Mouse (Mus musculus): Measurements from ENCODE around the gene Med24. TPM values are rescaled to one million over a fixed set of nuclear protein-coding genes. Genes with fewer than 3 reads are reported as not detected.

Med24 gene
- polyA plus RNA-seq, 1 experiment: 33.1 TPM

DNA sequence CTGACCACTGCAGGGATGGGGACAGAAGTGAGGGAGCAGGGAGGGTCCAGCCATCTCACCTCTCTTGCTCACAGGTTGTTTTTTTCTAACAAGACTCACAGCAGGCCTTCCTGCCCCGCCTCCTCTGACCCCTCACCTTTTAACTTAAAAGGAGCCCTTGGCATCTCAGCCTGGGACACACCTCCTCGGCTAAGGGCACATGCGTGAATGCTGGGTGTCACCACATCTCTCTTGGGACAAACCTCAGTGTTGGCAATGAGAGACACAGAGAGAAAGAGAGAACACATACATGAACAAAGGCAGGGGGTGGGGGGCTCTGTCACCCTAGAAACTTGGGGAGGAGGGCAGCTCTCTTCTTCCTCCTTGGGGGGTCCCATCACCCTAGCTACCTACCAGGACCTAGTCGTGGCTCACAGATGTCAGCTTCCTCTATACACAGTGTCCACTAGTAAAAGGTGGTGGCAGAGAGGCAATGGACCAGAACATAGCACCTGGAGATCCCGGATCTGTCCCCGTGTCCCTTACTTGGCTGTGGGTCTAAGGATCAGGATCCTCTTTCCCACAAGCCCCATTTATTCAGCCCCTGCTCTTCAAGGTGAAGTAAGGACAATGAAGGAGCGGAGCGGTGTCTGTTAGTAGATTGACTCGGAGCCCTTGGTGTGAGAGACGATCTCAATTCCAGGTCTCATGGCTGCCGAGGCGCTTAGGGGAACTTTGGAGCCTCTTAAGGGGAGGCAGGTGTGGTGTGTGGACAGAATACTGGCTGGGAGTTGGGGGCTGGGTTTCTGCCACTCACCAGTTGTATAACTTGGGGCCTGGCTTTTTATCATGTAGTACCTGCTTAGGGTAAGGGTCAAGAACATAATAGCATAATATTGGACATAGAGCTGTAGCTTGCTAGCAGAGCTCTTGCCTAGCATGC, 17.0 kb upstream of the Med24 start:
- H3K4me3 ChIP-seq (ENCODE audit: insufficient read depth, poor library complexity, severe bottlenecking): no peak overlapping the region
- H3K27me3 ChIP-seq (ENCODE audit: control insufficient read depth, insufficient read depth, insufficient read length): no peaks in the 10 kb centered on the region
- H3K79me2 ChIP-seq (ENCODE audit: control insufficient read depth, insufficient read depth): peaks cover 30% of the 10 kb centered on the region
- peaks cover 4% of the 10 kb centered on the region for H3K79me3 ChIP-seq (ENCODE audit: low read depth)
- TF ChIP-seq USF1 (IDR thresholded peaks at IDR 0.05; ENCODE audit: low read depth): no peak
- H3K36me3 ChIP-seq (ENCODE audit: control insufficient read depth, insufficient read depth): no peaks in the 10 kb centered on the region
- no peak overlapping the region for H3ac ChIP-seq (ENCODE audit: control insufficient read depth, insufficient read length, low read depth)

GRCm38 (mm10) chr11:98744456-98745019, 15.3 kb upstream of the Med24 start:
- H3K36me3 ChIP-seq (ENCODE audit: control insufficient read depth, insufficient read depth): no peaks in the 10 kb centered on the region
- H3K79me2 ChIP-seq (ENCODE audit: control insufficient read depth, insufficient read depth): peaks cover 30% of the 10 kb centered on the region
- no peak overlapping the region for H3ac ChIP-seq (ENCODE audit: control insufficient read depth, insufficient read length, low read depth)
- H3K4me3 ChIP-seq (ENCODE audit: insufficient read depth, poor library complexity, severe bottlenecking): no peak overlapping the region
- no peak for TF ChIP-seq MYOG (IDR thresholded peaks at IDR 0.05; ENCODE audit: control insufficient read depth, extremely low read depth, insufficient read length)
- no peak for TF ChIP-seq MAX (IDR thresholded peaks at IDR 0.05)
- no peak for TF ChIP-seq CTCF (IDR thresholded peaks at IDR 0.05; ENCODE audit: control insufficient read depth, insufficient read depth, insufficient read length)
- TF ChIP-seq CEBPB (IDR thresholded peaks at IDR 0.05; ENCODE audit: low read depth): no peak
- no peak for TF ChIP-seq MYOD1 (IDR thresholded peaks at IDR 0.05; ENCODE audit: control insufficient read depth, insufficient read length, low read depth)
- TF ChIP-seq FOSL1 (IDR thresholded peaks at IDR 0.05; ENCODE audit: insufficient read depth, low read length, poor library complexity, severe bottlenecking): no peak
- TF ChIP-seq USF1 (IDR thresholded peaks at IDR 0.05; ENCODE audit: low read depth): no peak
- H3K79me3 ChIP-seq (ENCODE audit: low read depth): peaks cover 4% of the 10 kb centered on the region
- H3K27me3 ChIP-seq (ENCODE audit: control insufficient read depth, insufficient read depth, insufficient read length): no peaks in the 10 kb centered on the region

- H3ac ChIP-seq (ENCODE audit: control insufficient read depth, insufficient read length, low read depth): no peak overlapping the region
- H3K36me3 ChIP-seq (ENCODE audit: control insufficient read depth, insufficient read depth): no peaks in the 10 kb centered on the region
- peaks cover 4% of the 10 kb centered on the region for H3K79me3 ChIP-seq (ENCODE audit: low read depth)
- H3K27me3 ChIP-seq (ENCODE audit: control insufficient read depth, insufficient read depth, insufficient read length): no peaks in the 10 kb centered on the region
- peaks cover 26% of the 10 kb centered on the region for H3K79me2 ChIP-seq (ENCODE audit: control insufficient read depth, insufficient read depth)
- H3K4me3 ChIP-seq (ENCODE audit: insufficient read depth, poor library complexity, severe bottlenecking): no peak overlapping the region
- TF ChIP-seq CEBPB (IDR thresholded peaks at IDR 0.05; ENCODE audit: low read depth) (no peak), USF1 (IDR thresholded peaks at IDR 0.05; ENCODE audit: low read depth) (no peak), MAX (IDR thresholded peaks at IDR 0.05) (no peak), CTCF (IDR thresholded peaks at IDR 0.05; ENCODE audit: control insufficient read depth, insufficient read depth, insufficient read length) (no peak), MYOG (IDR thresholded peaks at IDR 0.05; ENCODE audit: control insufficient read depth, extremely low read depth, insufficient read length) (no peak), FOSL1 (IDR thresholded peaks at IDR 0.05; ENCODE audit: insufficient read depth, low read length, poor library complexity, severe bottlenecking) (no peak), MYOD1 (IDR thresholded peaks at IDR 0.05; ENCODE audit: control insufficient read depth, insufficient read length, low read depth) (no peak)
Measured at GRCm38 (mm10) chr11:98743655-98744345, 14.6 kb upstream of the Med24 start.

- no peaks in the 10 kb centered on the region for H3K36me3 ChIP-seq (ENCODE audit: control insufficient read depth, insufficient read depth)
- H3K27me3 ChIP-seq (ENCODE audit: control insufficient read depth, insufficient read depth, insufficient read length): no peaks in the 10 kb centered on the region
- peaks cover 1% of the 10 kb centered on the region for H3K79me3 ChIP-seq (ENCODE audit: low read depth)
- peaks cover 16% of the 10 kb centered on the region for H3K79me2 ChIP-seq (ENCODE audit: control insufficient read depth, insufficient read depth)
- TF ChIP-seq MYOD1 (IDR thresholded peaks at IDR 0.05; ENCODE audit: control insufficient read depth, insufficient read length, low read depth) (no peak), FOSL1 (IDR thresholded peaks at IDR 0.05; ENCODE audit: insufficient read depth, low read length, poor library complexity, severe bottlenecking) (no peak), MYOG (IDR thresholded peaks at IDR 0.05; ENCODE audit: control insufficient read depth, extremely low read depth, insufficient read length) (no peak), USF1 (IDR thresholded peaks at IDR 0.05; ENCODE audit: low read depth) (no peak), MAX (IDR thresholded peaks at IDR 0.05) (no peak), CEBPB (IDR thresholded peaks at IDR 0.05; ENCODE audit: low read depth) (no peak), CTCF (IDR thresholded peaks at IDR 0.05; ENCODE audit: control insufficient read depth, insufficient read depth, insufficient read length) (no peak)
- peak overlapping the region; percentile 19 for H3ac ChIP-seq (ENCODE audit: control insufficient read depth, insufficient read length, low read depth)
- peak overlapping the region; percentile 68 for H3K4me3 ChIP-seq (ENCODE audit: insufficient read depth, poor library complexity, severe bottlenecking)
Measured at GRCm38 (mm10) chr11:98742397-98743291, 13.4 kb upstream of the Med24 start.

All from C2C12 (cell line).